Mouse (Mus musculus): ENCODE results near the gene Gpr156.
A peak's percentile ranks its signal among the peaks of the same experiment; 100 is the strongest.
"Not testable (repeated sequence)": the region's sequence is repeated elsewhere in the genome, so short reads cannot be mapped to it uniquely, and the experiment has no call there.

Gpr156 gene

GRCm38 (mm10) chr16:37956751-37957150, 40.5 kb downstream of the Gpr156 start:
- DNase-seq (ENCODE audit: low spot score) = no peak

- not testable (repeated sequence) for DNase-seq (ENCODE audit: low spot score)
Measured at GRCm38 (mm10) chr16:37962696-37963095, 46.4 kb downstream of the Gpr156 start.

- DNase-seq (ENCODE audit: low spot score) = no peak
Measured at GRCm38 (mm10) chr16:37963331-37964281, 47.3 kb downstream of the Gpr156 start.

GRCm38 (mm10) chr16:37964380-37965070, 48.2 kb downstream of the Gpr156 start:
- peak; percentile 25 for DNase-seq (ENCODE audit: low spot score)

- DNase-seq (ENCODE audit: low spot score) = peak; percentile 9
Measured at GRCm38 (mm10) chr16:37966871-37967270, 50.6 kb downstream of the Gpr156 start.

GRCm38 (mm10) chr16:37967415-37967814, 51.1 kb downstream of the Gpr156 start:
- DNase-seq (ENCODE audit: low spot score) = no peak

- no peak for DNase-seq (ENCODE audit: low spot score)
Measured at GRCm38 (mm10) chr16:37971522-37971921, 55.2 kb downstream of the Gpr156 start.

GRCm38 (mm10) chr16:37972357-37972756, 56.1 kb downstream of the Gpr156 start:
- no peak for DNase-seq (ENCODE audit: low spot score)

GRCm38 (mm10) chr16:37973239-37973638, 56.9 kb downstream of the Gpr156 start:
- DNase-seq (ENCODE audit: low spot score) = not testable (repeated sequence)

- DNase-seq (ENCODE audit: low spot score) = no peak
Measured at GRCm38 (mm10) chr16:37973855-37974519, 57.7 kb downstream of the Gpr156 start.

- peak; percentile 55 for DNase-seq (ENCODE audit: low spot score)
Measured at GRCm38 (mm10) chr16:37974520-37975340, 58.4 kb downstream of the Gpr156 start.

- no peak for DNase-seq (ENCODE audit: low spot score)
Measured at GRCm38 (mm10) chr16:37981907-37982306, 65.6 kb downstream of the Gpr156 start.

- DNase-seq (ENCODE audit: low spot score) = no peak
Measured at GRCm38 (mm10) chr16:37988211-37988865, 72.0 kb downstream of the Gpr156 start.

GRCm38 (mm10) chr16:37989796-37990195, 73.5 kb downstream of the Gpr156 start:
- no peak for DNase-seq (ENCODE audit: low spot score)

- no peak for DNase-seq (ENCODE audit: low spot score)
Measured at GRCm38 (mm10) chr16:37990553-37991344, 74.5 kb downstream of the Gpr156 start.

GRCm38 (mm10) chr16:37992806-37993205, 76.5 kb downstream of the Gpr156 start:
- no peak for DNase-seq (ENCODE audit: low spot score)

GRCm38 (mm10) chr16:37994647-37995046, 78.4 kb downstream of the Gpr156 start:
- DNase-seq (ENCODE audit: low spot score) = peak; percentile 70

GRCm38 (mm10) chr16:37997771-37998170, 81.5 kb downstream of the Gpr156 start:
- peak; percentile 28 for DNase-seq (ENCODE audit: low spot score)

- peak; percentile 30 for DNase-seq (ENCODE audit: low spot score)
Measured at GRCm38 (mm10) chr16:37999762-38000161, 83.5 kb downstream of the Gpr156 start.

GRCm38 (mm10) chr16:38000178-38000577, 83.9 kb downstream of the Gpr156 start:
- peak; percentile 26 for DNase-seq (ENCODE audit: low spot score)

All from testis, postnatal 10 days (tissue).